Mouse (Mus musculus) heart, postnatal 0 days (tissue): ENCODE results near the gene Tfdp1. TPM values are rescaled to one million over a fixed set of nuclear protein-coding genes. Genes with fewer than 3 reads are reported as not detected.
A peak's percentile ranks its signal among the peaks of the same experiment; 100 is the strongest.

ENCODE experiments used
- ATAC-seq: fragments of 200-750 bp; cut with Nextera tagmentation; 2 replicates; pipeline ENCODE4 v1.8.0; 2017; ENCODE audit warnings: low read depth, moderate number of reproducible peaks, moderate library complexity; ENCODE audit not compliant: insufficient read depth
- DNase-seq: peaks from one replicate; pipeline ENCODE4 v3.0.0-alpha.2; 2016; ENCODE audit warnings: low spot score
- H3K27ac ChIP-seq: fragments of 300-500 bp; sonication (generic); 2 replicates; pipeline ENCODE4 v1.5.1; 2014; ENCODE audit warnings: low read depth, mild to moderate bottlenecking
- H3K27me3 ChIP-seq: fragments of 300-500 bp; sonication (generic); 2 replicates; pipeline ENCODE4 v1.6.1; 2014; ENCODE audit warnings: low read length, mixed read lengths; ENCODE audit not compliant: control insufficient read depth, insufficient read depth
- H3K36me3 ChIP-seq: fragments of 300-500 bp; sonication (generic); replicated peaks from 2 replicates; pipeline ENCODE4 v1.6.1; 2014; ENCODE audit warnings: low read length, mixed read lengths; ENCODE audit not compliant: control insufficient read depth, insufficient read depth
- H3K4me1 ChIP-seq: fragments of 300-500 bp; sonication (generic); 2 replicates; pipeline ENCODE4 v1.6.1; 2014; ENCODE audit warnings: antibody characterized with exemption; ENCODE audit not compliant: control insufficient read depth, insufficient read depth
- H3K4me2 ChIP-seq: fragments of 300-500 bp; sonication (generic); 2 replicates; pipeline ENCODE4 v1.6.1; 2014; ENCODE audit warnings: low read depth, mild to moderate bottlenecking, low read length, moderate library complexity
- H3K4me3 ChIP-seq: fragments of 300-500 bp; sonication (generic); 2 replicates; pipeline ENCODE4 v1.5.1; 2014; ENCODE audit warnings: low read depth, low read length
- H3K9ac ChIP-seq: fragments of 300-500 bp; sonication (generic); replicated peaks from 2 replicates; pipeline ENCODE4 v1.6.1; 2014; ENCODE audit warnings: low read depth, low read length, mixed read lengths
- H3K9me3 ChIP-seq: fragments of 300-500 bp; sonication (generic); replicated peaks from 2 replicates; pipeline ENCODE4 v1.6.1; 2016; ENCODE audit warnings: low read length; ENCODE audit not compliant: control insufficient read depth
- CTCF ChIP-seq: IDR thresholded peaks from 2 replicates; pipeline ENCODE4 v1.5.1; 2016; ENCODE audit warnings: antibody characterized with exemption, control low read depth, low read depth
- EP300 ChIP-seq: IDR thresholded peaks from 2 replicates; pipeline ENCODE4 v1.6.1; 2016; ENCODE audit warnings: antibody characterized with exemption, low read depth
- WGBS: fragments of 180-500 bp; shearing (Covaris S2); extraction: QIAGEN DNeasy Blood & Tissue Kit; methylation state at CpG from one replicate; pipeline ENCODE4 v1.1.7; 2014; 5-methylcytosine and 5-hydroxymethylcytosine counted together
- polyA plus RNA-seq: library from polyadenylated mRNA; unstranded; fragments of >200 nt; fragmentation: Nextera tagmentation; extraction: Ambion mirVana; gene quantifications from 2 replicates; pipeline ENCODE4 v1.2.1, GENCODE M21; 2015
- total RNA-seq: library from RNA; depleted of rRNA; stranded (reverse); fragments of >200 nt; gene quantifications from 2 replicates; pipeline ENCODE4 v1.2.3, GENCODE M21; 2014; ENCODE audit warnings: low replicate concordance

Gene Tfdp1
- total and polyA plus RNA-seq, 2 experiments from 2014 or later: 38.6 to 47.4 TPM

- ATAC-seq (no peak), DNase-seq (no peak)
- Histone ChIP-seq H3K9me3 (no peaks in the 10 kb centered on the region), H3K9ac (no peak overlapping the region), H3K4me1 (peaks cover 12% of the 10 kb centered on the region), H3K36me3 (peaks cover 44% of the 10 kb centered on the region), H3K27me3 (no peaks in the 10 kb centered on the region), H3K27ac (no peak overlapping the region), H3K4me2 (no peak overlapping the region), H3K4me3 (no peak overlapping the region)
- WGBS: 86% methylated on average over 8 of the region's 8 CpGs
- no peak for TF ChIP-seq CTCF
- TF ChIP-seq EP300: no peak
Observed at GRCm38 (mm10) chr8:13340650-13341049, 2.1 kb downstream of the Tfdp1 start.

GRCm38 (mm10) chr8:13342340-13342739 lies 3.8 kb downstream of the Tfdp1 start:
- H3K4me3 ChIP-seq: no peak overlapping the region
- H3K9me3 ChIP-seq: no peaks in the 10 kb centered on the region
- H3K9ac ChIP-seq: no peak overlapping the region
- peaks cover 56% of the 10 kb centered on the region for H3K36me3 ChIP-seq
- H3K4me1 ChIP-seq: peaks cover 12% of the 10 kb centered on the region
- H3K4me2 ChIP-seq: no peak overlapping the region
- DNase-seq (no peak), ATAC-seq (no peak)
- 58% methylated on average over 2 of the region's 2 CpGs for WGBS
- H3K27ac ChIP-seq: no peak overlapping the region
- H3K27me3 ChIP-seq: no peaks in the 10 kb centered on the region
- TF ChIP-seq EP300: no peak
- TF ChIP-seq CTCF: no peak

- H3K36me3 ChIP-seq: peaks cover 64% of the 10 kb centered on the region
- no peak for ATAC-seq
Observed at GRCm38 (mm10) chr8:13343134-13343533, 4.6 kb downstream of the Tfdp1 start.

GRCm38 (mm10) chr8:13350052-13350451 lies 11.5 kb downstream of the Tfdp1 start:
- Histone ChIP-seq H3K4me3 (no peak overlapping the region), H3K4me1 (peaks cover 15% of the 10 kb centered on the region), H3K36me3 (peaks cover 77% of the 10 kb centered on the region), H3K9me3 (no peaks in the 10 kb centered on the region), H3K27ac (peak overlapping the region; percentile 62), H3K4me2 (no peak overlapping the region), H3K27me3 (no peaks in the 10 kb centered on the region), H3K9ac (no peak overlapping the region)
- TF ChIP-seq EP300: no peak
- no peak for TF ChIP-seq CTCF
- 46% methylated on average over 7 of the region's 7 CpGs for WGBS
- DNase-seq (no peak), ATAC-seq (peak; percentile 84)

More at GRCm38 (mm10) chr8:13343134-13343533, 4.6 kb downstream of the Tfdp1 start:
- 75% methylated on average over 4 of the region's 4 CpGs for WGBS
- Histone ChIP-seq H3K9me3 (no peaks in the 10 kb centered on the region), H3K27me3 (no peaks in the 10 kb centered on the region), H3K4me3 (no peak overlapping the region), H3K9ac (no peak overlapping the region), H3K4me2 (no peak overlapping the region), H3K4me1 (peaks cover 12% of the 10 kb centered on the region), H3K27ac (no peak overlapping the region)
- no peak for TF ChIP-seq EP300
- DNase-seq: no peak

GRCm38 (mm10) chr8:13351593-13351992 lies 13.0 kb downstream of the Tfdp1 start:
- H3K4me1 ChIP-seq: peaks cover 15% of the 10 kb centered on the region
- no peak for TF ChIP-seq EP300
- no peak for TF ChIP-seq CTCF
- WGBS: 83% methylated on average over 5 of the region's 5 CpGs
- DNase-seq: no peak
- H3K36me3 ChIP-seq: peaks cover 77% of the 10 kb centered on the region
- ATAC-seq: no peak
- H3K9me3 ChIP-seq: no peaks in the 10 kb centered on the region
- H3K4me2 ChIP-seq: no peak overlapping the region
- no peak overlapping the region for H3K9ac ChIP-seq
- no peak overlapping the region for H3K27ac ChIP-seq
- H3K27me3 ChIP-seq: no peaks in the 10 kb centered on the region
- H3K4me3 ChIP-seq: no peak overlapping the region

- Histone ChIP-seq H3K9me3 (no peaks in the 10 kb centered on the region), H3K4me1 (peaks cover 15% of the 10 kb centered on the region), H3K9ac (0 out of 2 replicates have a peak overlapping the region, but pooled peaks have one; percentile 7), H3K36me3 (peaks cover 77% of the 10 kb centered on the region), H3K4me2 (no peak overlapping the region), H3K4me3 (no peak overlapping the region), H3K27ac (no peak overlapping the region), H3K27me3 (no peaks in the 10 kb centered on the region)
- no peak for ATAC-seq
- 75% methylated on average over 8 of the region's 8 CpGs for WGBS
- no peak for TF ChIP-seq EP300
- TF ChIP-seq CTCF: no peak
- DNase-seq: no peak
Observed at GRCm38 (mm10) chr8:13352601-13353000, 14.1 kb downstream of the Tfdp1 start.
